Mouse (Mus musculus): Measurements from ENCODE around the gene Phb.

DNA sequence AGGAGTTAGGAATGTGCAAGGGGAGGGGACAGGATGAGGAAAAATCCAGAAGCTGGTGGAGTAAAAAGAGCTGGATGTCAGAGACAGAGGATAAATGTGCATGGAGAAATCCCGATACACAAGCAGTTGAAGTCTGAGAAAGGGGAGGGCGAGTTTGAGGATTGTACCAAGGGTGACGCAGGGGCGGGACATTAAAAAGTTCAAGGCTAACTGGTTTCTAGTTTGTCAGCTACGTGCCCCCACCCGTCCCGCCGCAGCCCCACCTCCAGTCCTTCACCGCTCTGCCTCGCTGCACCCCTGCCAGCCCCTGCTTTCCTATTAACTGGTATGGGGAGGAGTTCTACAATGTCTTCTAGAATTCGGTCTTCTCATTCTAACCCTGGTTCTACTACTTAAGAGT is 420 bp downstream of the Phb start:
- no peak for TF ChIP-seq CTCF (IDR thresholded peaks at IDR 0.05; ENCODE audit: low read depth, low read length)
- no peak for TF ChIP-seq POLR2A (IDR thresholded peaks at IDR 0.05; ENCODE audit: insufficient read depth, low read length)
- no peak for TF ChIP-seq EP300 (IDR thresholded peaks at IDR 0.05; ENCODE audit: insufficient read depth, low read depth, low read length)

All from ES-Bruce4 (cell line).